Mouse (Mus musculus): ENCODE measurements around the gene Ap3m1.
"Not testable (repeated sequence)": the region's sequence is repeated elsewhere in the genome, so short reads cannot be mapped to it uniquely, and the experiment has no call there.

The Ap3m1 gene

GRCm38 (mm10) chr14:21052112-21052780 is at the start of gene Ap3m1, which contains the start of gene Adk:
Ap3m1 (minus strand) TSS chr14:21052508.
Adk (plus strand) TSS chr14:21052574.
- peak; percentile 94 to 95 for DNase-seq (ENCODE audit: low spot score in 2 of 2)

- DNase-seq (ENCODE audit: low spot score in 2 of 2): no peak
Observed at GRCm38 (mm10) chr14:21101562-21101961, 49.3 kb upstream of the Ap3m1 start.

GRCm38 (mm10) chr14:21100876-21101275 is 48.6 kb upstream of the Ap3m1 start:
- DNase-seq (ENCODE audit: low spot score in 2 of 2): no peak

GRCm38 (mm10) chr14:21099371-21099770 is 47.1 kb upstream of the Ap3m1 start:
- no peak for DNase-seq (ENCODE audit: low spot score in 2 of 2)

- no peak for DNase-seq (ENCODE audit: low spot score in 2 of 2)
Observed at GRCm38 (mm10) chr14:21096689-21097088, 44.4 kb upstream of the Ap3m1 start.

- DNase-seq (ENCODE audit: low spot score in 2 of 2): no peak
Observed at GRCm38 (mm10) chr14:21096279-21096678, 44.0 kb upstream of the Ap3m1 start.

GRCm38 (mm10) chr14:21094161-21094560 is 41.9 kb upstream of the Ap3m1 start:
- DNase-seq (ENCODE audit: low spot score in 2 of 2): not testable (repeated sequence)

- DNase-seq (ENCODE audit: low spot score in 2 of 2): no peak
Observed at GRCm38 (mm10) chr14:21090930-21091486, 38.7 kb upstream of the Ap3m1 start.

- DNase-seq (ENCODE audit: low spot score in 2 of 2): no peak
Observed at GRCm38 (mm10) chr14:21090400-21090799, 38.1 kb upstream of the Ap3m1 start.

- DNase-seq (ENCODE audit: low spot score in 2 of 2): no peak
Observed at GRCm38 (mm10) chr14:21088731-21089130, 36.4 kb upstream of the Ap3m1 start.

- DNase-seq (ENCODE audit: low spot score in 2 of 2): no peak
Observed at GRCm38 (mm10) chr14:21087390-21088060, 35.2 kb upstream of the Ap3m1 start.

- DNase-seq (ENCODE audit: low spot score in 2 of 2): no peak
Observed at GRCm38 (mm10) chr14:21086827-21087351, 34.6 kb upstream of the Ap3m1 start.

GRCm38 (mm10) chr14:21086106-21086505 is 33.8 kb upstream of the Ap3m1 start:
- DNase-seq (ENCODE audit: low spot score in 2 of 2): no peak

- DNase-seq (ENCODE audit: low spot score in 2 of 2): no peak
Observed at GRCm38 (mm10) chr14:21085666-21086065, 33.4 kb upstream of the Ap3m1 start.

GRCm38 (mm10) chr14:21082823-21083222 is 30.5 kb upstream of the Ap3m1 start:
- no peak for DNase-seq (ENCODE audit: low spot score in 2 of 2)

- DNase-seq (ENCODE audit: low spot score in 2 of 2): no peak
Observed at GRCm38 (mm10) chr14:21078511-21078910, 26.2 kb upstream of the Ap3m1 start.

- no peak for DNase-seq (ENCODE audit: low spot score in 2 of 2)
Observed at GRCm38 (mm10) chr14:21077939-21078338, 25.6 kb upstream of the Ap3m1 start.

- DNase-seq (ENCODE audit: low spot score in 2 of 2): no peak
Observed at GRCm38 (mm10) chr14:21076501-21077194, 24.3 kb upstream of the Ap3m1 start.

GRCm38 (mm10) chr14:21075751-21076500 is 23.6 kb upstream of the Ap3m1 start:
- DNase-seq (ENCODE audit: low spot score in 2 of 2): peak; percentile 86 to 87

GRCm38 (mm10) chr14:21074398-21075320 is 22.4 kb upstream of the Ap3m1 start:
- no peak for DNase-seq (ENCODE audit: low spot score in 2 of 2)

Data from spleen, postnatal 14 days (tissue).